Mouse (Mus musculus) lung, adult 2 months (tissue): ENCODE data around the gene Maff.

Source experiments
- CTCF ChIP-seq: fragments of 200-500 bp; IDR thresholded peaks from 2 replicates; pipeline ENCODE4 v1.5.1; 2011; ENCODE audit warnings: mild to moderate bottlenecking, low read length, control low read depth; ENCODE audit not compliant: insufficient read depth
- POLR2A ChIP-seq: fragments of 200-500 bp; IDR thresholded peaks from 2 replicates; pipeline ENCODE4 v1.6.1; 2011; ENCODE audit warnings: low read depth, mild to moderate bottlenecking, control low read depth, low read length, borderline replicate concordance; ENCODE audit errors: extremely low read depth

DNA sequence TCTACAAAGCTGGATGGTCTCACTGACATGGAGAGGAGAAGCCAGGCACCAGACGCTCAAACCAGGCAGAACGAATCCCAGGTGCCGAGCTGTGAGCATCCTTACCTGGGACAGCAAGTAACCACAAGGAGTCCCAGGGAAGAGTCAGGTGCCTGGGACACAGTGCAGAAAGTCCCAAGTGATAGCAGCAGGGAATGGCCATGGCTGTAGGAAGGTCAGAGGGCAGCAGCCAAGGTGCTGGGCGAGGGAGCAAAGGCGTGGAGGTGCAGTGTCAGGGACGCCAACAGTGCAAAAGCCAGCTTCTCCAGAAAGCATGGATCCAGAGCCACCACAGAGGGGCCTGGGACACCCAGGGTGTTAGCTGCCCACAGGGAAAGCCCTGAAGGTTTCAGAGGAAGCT is 46.7 kb downstream of the Maff start:
- TF ChIP-seq CTCF (no peak), POLR2A (no peak)
